Mouse (Mus musculus): Measurements from ENCODE around the gene Vwa7. TPM values are rescaled to one million over a fixed set of nuclear protein-coding genes. Genes with fewer than 3 reads are reported as not detected.

The Vwa7 gene
- polyA plus RNA-seq, 1 experiment from 2014 or later = 0.38 TPM

DNA sequence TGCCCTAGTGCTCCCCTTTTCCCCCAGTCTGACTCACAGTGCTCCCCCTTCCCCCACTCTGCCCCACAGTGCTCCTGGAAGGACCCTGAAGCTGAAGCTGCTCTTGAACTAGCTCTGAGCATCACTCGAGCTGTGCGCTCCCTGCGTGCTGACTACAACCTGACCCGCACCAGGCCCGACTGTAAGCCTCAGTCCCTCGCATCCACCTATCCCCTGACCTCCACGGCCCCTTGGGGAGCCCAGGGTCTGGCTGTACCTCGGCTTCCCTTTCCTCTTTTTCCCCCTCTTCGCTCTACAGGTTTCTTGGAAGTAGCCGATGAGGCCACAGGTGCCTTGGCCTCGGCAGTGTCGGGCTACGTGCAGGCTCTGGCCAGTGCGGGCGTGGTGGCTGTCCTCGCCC lies 1.1 kb upstream of the Vwa7 start:
- Histone ChIP-seq H3K27me3 (no peaks in the 10 kb centered on the region), H3K4me2 (no peak overlapping the region), H3K27ac (no peak overlapping the region), H3K9ac (peak overlapping the region; percentile 46; the same call in 1 of the 2 replicates), H3K9me3 (no peaks in the 10 kb centered on the region), H3K4me3 (no peak overlapping the region), H3K36me3 (peaks cover 77% of the 10 kb centered on the region), H3K4me1 (peaks cover 9% of the 10 kb centered on the region; the same call in 1 of the 2 replicates)
- 89% methylated on average over 16 of the region's 16 CpGs for WGBS
- ATAC-seq (ENCODE audit: insufficient number of reproducible peaks, insufficient read depth, low FRiP score, low TSS enrichment, low read depth) = no peak

DNA sequence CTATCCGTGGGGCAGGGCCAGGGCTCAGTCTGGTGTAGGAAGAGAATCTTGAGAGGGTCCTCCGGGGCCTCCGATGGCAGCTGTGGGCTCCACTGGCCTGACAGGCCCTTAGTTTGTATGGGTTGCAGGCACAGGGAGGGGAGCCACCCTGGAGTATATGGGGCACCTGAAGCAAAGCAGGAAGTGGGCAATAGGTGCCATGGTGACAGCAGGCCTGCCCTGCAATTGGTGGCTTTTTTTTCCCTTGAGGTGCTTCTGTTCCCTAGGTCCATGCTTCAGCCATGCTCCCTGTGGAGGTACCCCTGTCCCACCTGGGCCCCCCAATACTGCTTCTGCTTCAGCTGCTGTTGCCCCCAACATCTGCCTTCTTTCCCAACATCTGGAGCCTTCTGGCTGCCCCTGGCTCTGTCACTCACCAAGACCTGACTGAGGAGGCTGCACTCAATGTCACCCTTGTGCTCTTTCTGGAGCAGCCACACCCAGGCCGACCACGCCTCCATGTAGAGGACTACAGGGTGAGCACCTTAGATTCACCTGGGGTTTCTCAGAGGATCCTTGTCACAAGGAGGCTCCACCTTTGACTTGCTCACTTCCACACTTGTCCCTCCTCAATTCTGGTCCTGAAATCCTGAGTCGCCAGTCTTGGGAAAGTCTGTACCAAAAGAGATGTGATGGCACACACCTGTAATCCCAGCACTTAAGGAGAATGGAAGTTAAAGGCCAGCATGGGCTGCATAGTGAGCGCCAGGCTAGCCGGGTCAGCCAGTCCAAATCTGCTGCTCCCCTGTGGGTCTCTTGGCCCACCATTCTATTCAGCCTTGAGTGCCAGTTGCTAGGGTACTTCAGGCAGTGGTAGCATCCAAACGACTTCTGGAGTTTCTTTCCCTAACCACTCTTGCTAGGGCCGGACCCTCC lies 669 bp downstream of the Vwa7 start:
- Histone ChIP-seq H3K4me3 (no peak overlapping the region), H3K27me3 (no peaks in the 10 kb centered on the region), H3K36me3 (peaks cover 59% of the 10 kb centered on the region), H3K4me2 (no peak overlapping the region), H3K27ac (peak overlapping the region; percentile 44; the same call in 1 of the 2 replicates), H3K4me1 (peaks cover 20% of the 10 kb centered on the region), H3K9ac (no peak overlapping the region; the same call in 1 of the 2 replicates), H3K9me3 (no peaks in the 10 kb centered on the region)
- ATAC-seq (ENCODE audit: insufficient number of reproducible peaks, insufficient read depth, low FRiP score, low TSS enrichment, low read depth) = no peak
- WGBS = 79% methylated on average over 10 of the region's 10 CpGs

GRCm38 (mm10) chr17:35017706-35018030 lies 1.3 kb downstream of the Vwa7 start:
- no peaks in the 10 kb centered on the region for H3K27me3 ChIP-seq
- H3K36me3 ChIP-seq = peaks cover 53% of the 10 kb centered on the region
- 75% methylated on average over 14 of the region's 14 CpGs for WGBS
- no peak overlapping the region for H3K9ac ChIP-seq
- ATAC-seq (ENCODE audit: insufficient number of reproducible peaks, insufficient read depth, low FRiP score, low TSS enrichment, low read depth) = no peak
- H3K27ac ChIP-seq = no peak overlapping the region
- no peaks in the 10 kb centered on the region for H3K9me3 ChIP-seq
- no peak overlapping the region for H3K4me2 ChIP-seq
- H3K4me1 ChIP-seq = peaks cover 20% of the 10 kb centered on the region
- no peak overlapping the region for H3K4me3 ChIP-seq

DNA sequence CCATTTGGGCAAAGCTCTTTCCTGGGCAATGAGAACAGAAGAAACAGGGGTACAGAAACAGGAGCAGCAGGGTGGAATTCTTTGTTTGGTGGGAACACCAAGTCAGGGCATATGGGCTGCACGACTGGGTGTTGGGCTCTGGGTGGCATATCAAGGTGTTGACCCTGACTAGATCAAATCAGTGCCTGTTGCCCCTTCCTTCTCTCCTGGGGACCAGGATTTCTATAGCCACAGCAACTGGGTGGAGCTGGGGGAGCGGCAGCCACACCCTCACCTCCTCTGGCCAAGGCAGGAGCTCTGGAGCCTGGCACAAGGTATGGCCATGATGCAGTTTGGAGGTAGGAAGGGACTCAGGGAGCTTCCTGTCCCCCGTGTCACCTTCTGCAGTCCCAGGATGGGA lies 1.8 kb downstream of the Vwa7 start:
- H3K4me3 ChIP-seq = no peak overlapping the region
- H3K36me3 ChIP-seq = peaks cover 48% of the 10 kb centered on the region
- WGBS = 82% methylated on average over 3 of the region's 3 CpGs
- no peak overlapping the region for H3K27ac ChIP-seq
- no peaks in the 10 kb centered on the region for H3K9me3 ChIP-seq
- H3K4me2 ChIP-seq = no peak overlapping the region
- H3K9ac ChIP-seq = no peak overlapping the region
- no peaks in the 10 kb centered on the region for H3K27me3 ChIP-seq
- ATAC-seq (ENCODE audit: insufficient number of reproducible peaks, insufficient read depth, low FRiP score, low TSS enrichment, low read depth) = no peak
- H3K4me1 ChIP-seq = peaks cover 20% of the 10 kb centered on the region

- peaks cover 31% of the 10 kb centered on the region for H3K36me3 ChIP-seq
- H3K9ac ChIP-seq = no peak overlapping the region
- H3K27me3 ChIP-seq = no peaks in the 10 kb centered on the region
- ATAC-seq (ENCODE audit: insufficient number of reproducible peaks, insufficient read depth, low FRiP score, low TSS enrichment, low read depth) = no peak
- no peak overlapping the region for H3K27ac ChIP-seq
- no peak overlapping the region for H3K4me2 ChIP-seq
- H3K4me1 ChIP-seq = peaks cover 29% of the 10 kb centered on the region
- WGBS = 71% methylated on average over 11 of the region's 11 CpGs
- no peaks in the 10 kb centered on the region for H3K9me3 ChIP-seq
- H3K4me3 ChIP-seq = no peak overlapping the region
Measured at GRCm38 (mm10) chr17:35019894-35020293, 3.5 kb downstream of the Vwa7 start.

DNA sequence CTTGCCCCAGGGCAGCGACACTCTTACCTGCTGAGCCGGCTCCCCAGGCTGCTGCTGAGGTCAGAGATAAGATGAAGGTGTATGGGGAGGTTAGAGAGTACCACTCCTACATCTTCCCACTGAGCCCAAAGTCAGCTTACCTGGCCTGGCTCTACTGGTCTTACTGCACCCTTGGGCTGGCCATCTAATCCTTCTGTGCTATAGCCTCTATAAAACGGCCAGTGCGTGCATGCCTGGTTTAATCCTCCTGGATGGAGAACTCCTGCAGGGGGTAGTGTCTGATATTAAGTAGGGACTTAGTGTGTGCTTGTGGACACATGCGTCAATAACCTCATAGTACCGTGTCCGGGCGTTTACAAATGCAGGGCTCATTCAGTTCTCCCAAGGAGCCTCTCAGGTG lies 4.2 kb downstream of the Vwa7 start:
- H3K4me3 ChIP-seq = no peak overlapping the region
- WGBS = 83% methylated on average over 8 of the region's 8 CpGs
- H3K9me3 ChIP-seq = no peaks in the 10 kb centered on the region
- peaks cover 30% of the 10 kb centered on the region for H3K4me1 ChIP-seq
- 0 out of 2 replicates have a peak overlapping the region, but pooled peaks have one; percentile 47 for H3K9ac ChIP-seq
- no peaks in the 10 kb centered on the region for H3K27me3 ChIP-seq
- H3K4me2 ChIP-seq = no peak overlapping the region
- no peak for ATAC-seq (ENCODE audit: insufficient number of reproducible peaks, insufficient read depth, low FRiP score, low TSS enrichment, low read depth)
- no peak overlapping the region for H3K27ac ChIP-seq
- peaks cover 24% of the 10 kb centered on the region for H3K36me3 ChIP-seq

- peaks cover 34% of the 10 kb centered on the region for H3K4me1 ChIP-seq
- WGBS = 6% methylated on average over 17 of the region's 17 CpGs
- peak overlapping the region; percentile 42 for H3K4me2 ChIP-seq
- no peak overlapping the region for H3K4me3 ChIP-seq
- H3K9ac ChIP-seq = peak overlapping the region; percentile 47; the same call in 1 of the 2 replicates
- no peaks in the 10 kb centered on the region for H3K27me3 ChIP-seq
- peaks cover 17% of the 10 kb centered on the region for H3K36me3 ChIP-seq
- H3K27ac ChIP-seq = no peak overlapping the region
- no peak for ATAC-seq (ENCODE audit: insufficient number of reproducible peaks, insufficient read depth, low FRiP score, low TSS enrichment, low read depth)
- no peaks in the 10 kb centered on the region for H3K9me3 ChIP-seq
Measured at GRCm38 (mm10) chr17:35021163-35021808, 4.9 kb downstream of the Vwa7 start.

DNA sequence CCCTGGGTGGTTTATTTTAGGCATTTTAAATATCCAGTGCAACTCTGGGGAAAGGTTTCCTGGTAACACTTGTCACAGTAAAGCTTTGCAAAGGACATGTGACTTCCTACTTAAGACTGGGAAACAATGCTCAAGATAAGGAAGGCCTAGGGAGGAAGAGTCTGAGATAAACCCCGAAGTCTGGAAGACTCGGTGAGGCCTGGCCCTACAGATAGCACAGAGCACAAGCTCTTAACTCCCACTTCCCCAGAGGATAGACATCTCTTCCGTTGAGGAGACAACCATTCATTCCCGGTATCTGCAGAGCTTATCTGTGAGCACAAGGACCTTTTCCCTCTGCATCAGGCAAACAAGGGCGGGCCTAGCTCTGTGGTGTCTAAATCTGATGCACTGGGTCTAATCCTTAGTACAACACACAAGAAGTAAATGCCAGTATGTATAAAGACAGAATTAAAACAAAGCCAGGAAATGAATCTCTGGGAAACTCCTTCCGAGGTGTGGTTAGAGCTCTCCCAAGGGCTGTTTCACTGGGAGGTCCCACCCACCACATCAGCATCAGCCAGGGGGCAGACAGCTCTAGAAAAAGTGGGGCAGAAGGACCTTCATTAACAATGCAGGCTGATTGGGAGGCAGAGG lies 5.6 kb downstream of the Vwa7 start:
- H3K4me3 ChIP-seq = no peak overlapping the region
- no peaks in the 10 kb centered on the region for H3K27me3 ChIP-seq
- 67% methylated on average over 6 of the region's 6 CpGs for WGBS
- H3K9me3 ChIP-seq = no peaks in the 10 kb centered on the region
- peak overlapping the region; percentile 28; the same call in 1 of the 2 replicates for H3K27ac ChIP-seq
- no peak overlapping the region for H3K4me2 ChIP-seq
- ATAC-seq (ENCODE audit: insufficient number of reproducible peaks, insufficient read depth, low FRiP score, low TSS enrichment, low read depth) = no peak
- H3K4me1 ChIP-seq = peaks cover 34% of the 10 kb centered on the region
- H3K9ac ChIP-seq = no peak overlapping the region
- peaks cover 10% of the 10 kb centered on the region for H3K36me3 ChIP-seq

DNA sequence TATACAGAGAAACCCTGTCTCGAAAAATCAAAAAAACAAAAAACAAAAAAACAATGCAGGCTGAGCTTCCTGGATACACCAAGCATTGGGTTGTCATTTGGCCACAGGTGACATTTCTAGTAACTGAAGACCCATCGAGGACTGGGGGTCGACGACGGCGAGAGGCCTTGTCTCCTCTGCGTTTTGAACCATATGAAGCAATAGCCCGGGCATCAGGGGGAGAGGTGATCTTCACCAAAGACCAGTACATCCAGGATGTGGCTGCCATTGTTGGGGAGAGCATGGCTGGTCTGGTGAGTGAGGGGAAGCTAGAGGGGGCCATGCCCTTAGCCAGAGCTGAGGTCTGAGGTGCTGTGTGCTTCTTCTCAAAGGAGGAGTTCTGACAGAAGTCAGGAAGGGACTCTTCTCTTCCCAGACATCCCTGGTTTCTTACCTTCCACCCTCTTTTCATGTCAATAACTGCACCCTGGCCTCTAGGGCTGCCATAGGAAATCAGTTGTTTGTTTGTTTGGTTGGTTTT lies 6.2 kb downstream of the Vwa7 start:
- no peak overlapping the region for H3K9ac ChIP-seq
- no peak overlapping the region for H3K4me3 ChIP-seq
- H3K27ac ChIP-seq = no peak overlapping the region
- 91% methylated on average over 8 of the region's 8 CpGs for WGBS
- H3K9me3 ChIP-seq = no peaks in the 10 kb centered on the region
- ATAC-seq (ENCODE audit: insufficient number of reproducible peaks, insufficient read depth, low FRiP score, low TSS enrichment, low read depth) = no peak
- H3K4me1 ChIP-seq = peaks cover 39% of the 10 kb centered on the region
- 0 out of 2 replicates have a peak, but pooled peaks cover 6% of the 10 kb centered on the region for H3K36me3 ChIP-seq
- no peaks in the 10 kb centered on the region for H3K27me3 ChIP-seq
- H3K4me2 ChIP-seq = no peak overlapping the region

GRCm38 (mm10) chr17:35023221-35023620 lies 6.8 kb downstream of the Vwa7 start:
- ATAC-seq (ENCODE audit: insufficient number of reproducible peaks, insufficient read depth, low FRiP score, low TSS enrichment, low read depth) = no peak
- 76% methylated on average over 5 of the region's 5 CpGs for WGBS
- H3K27me3 ChIP-seq = no peaks in the 10 kb centered on the region
- no peak overlapping the region for H3K27ac ChIP-seq
- H3K9ac ChIP-seq = 0 out of 2 replicates have a peak overlapping the region, but pooled peaks have one; percentile 49
- no peak overlapping the region for H3K4me3 ChIP-seq
- peaks cover 42% of the 10 kb centered on the region for H3K4me1 ChIP-seq
- H3K36me3 ChIP-seq = 0 out of 2 replicates have a peak, but pooled peaks cover 4% of the 10 kb centered on the region
- H3K9me3 ChIP-seq = no peaks in the 10 kb centered on the region
- H3K4me2 ChIP-seq = no peak overlapping the region

DNA sequence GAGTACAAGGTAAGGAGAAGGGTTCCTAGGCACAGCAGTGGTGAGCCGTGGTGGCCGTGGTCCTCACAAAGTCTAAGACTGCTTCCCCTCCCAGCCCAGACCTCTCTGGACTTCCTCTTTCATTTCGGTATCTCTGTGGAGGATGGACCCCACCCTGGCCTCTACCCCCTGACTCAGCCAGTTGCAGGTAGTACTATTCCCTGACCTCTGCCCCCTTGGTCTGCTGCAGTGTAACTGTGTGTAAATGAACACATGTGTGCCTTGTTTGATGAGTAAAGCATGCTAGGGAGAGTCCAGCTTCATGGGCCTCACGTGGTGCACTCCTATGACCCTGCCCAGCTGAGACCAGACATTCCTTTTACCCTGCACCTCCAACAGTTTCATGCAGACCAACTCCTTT lies 7.4 kb downstream of the Vwa7 start:
- H3K27me3 ChIP-seq = no peaks in the 10 kb centered on the region
- H3K9me3 ChIP-seq = no peaks in the 10 kb centered on the region
- WGBS = 57% methylated on average over 4 of the region's 4 CpGs
- H3K4me2 ChIP-seq = no peak overlapping the region
- H3K9ac ChIP-seq = peak overlapping the region; percentile 44; the same call in 1 of the 2 replicates
- no peak for ATAC-seq (ENCODE audit: insufficient number of reproducible peaks, insufficient read depth, low FRiP score, low TSS enrichment, low read depth)
- no peaks in the 10 kb centered on the region for H3K36me3 ChIP-seq
- no peak overlapping the region for H3K27ac ChIP-seq
- peaks cover 42% of the 10 kb centered on the region for H3K4me1 ChIP-seq
- no peak overlapping the region for H3K4me3 ChIP-seq

All from embryonic facial prominence, embryonic 13.5 days (tissue).